Mouse (Mus musculus) heart, adult 9 months (tissue): Measurements from ENCODE around the gene Atg4a-ps.
"Not testable (repeated sequence)": the region's sequence is repeated elsewhere in the genome, so short reads cannot be mapped to it uniquely, and the experiment has no call there.

Experiments
- DNase-seq, 2 experiments: peaks; one replicate each; pipeline ENCODE4 v3.0.0; 2022; ENCODE audit warnings: low spot score in 2 of 2

The Atg4a-ps gene

DNA sequence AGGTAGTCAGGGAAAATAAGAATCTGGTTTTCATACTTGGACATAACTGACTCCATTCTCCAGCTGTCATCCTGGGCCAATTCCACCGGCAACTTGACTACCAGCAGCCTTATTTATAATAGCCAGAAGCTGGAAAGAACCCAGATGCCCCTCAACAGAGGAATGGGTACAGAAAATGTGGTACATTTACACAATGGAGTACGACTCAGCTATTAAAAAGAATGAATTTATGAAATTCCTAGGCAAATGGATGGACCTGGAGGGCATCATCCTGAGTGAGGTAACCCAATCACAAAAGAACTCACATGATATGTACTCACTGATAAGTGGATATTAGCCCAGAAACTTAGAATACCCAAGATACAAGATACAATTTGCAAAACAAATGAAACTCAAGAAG, at the start of gene Atg4a-ps:
TSS of gene Atg4a-ps (minus strand) at position 101 of the 400 bp plus-strand sequence.
- not testable (repeated sequence) for DNase-seq

DNA sequence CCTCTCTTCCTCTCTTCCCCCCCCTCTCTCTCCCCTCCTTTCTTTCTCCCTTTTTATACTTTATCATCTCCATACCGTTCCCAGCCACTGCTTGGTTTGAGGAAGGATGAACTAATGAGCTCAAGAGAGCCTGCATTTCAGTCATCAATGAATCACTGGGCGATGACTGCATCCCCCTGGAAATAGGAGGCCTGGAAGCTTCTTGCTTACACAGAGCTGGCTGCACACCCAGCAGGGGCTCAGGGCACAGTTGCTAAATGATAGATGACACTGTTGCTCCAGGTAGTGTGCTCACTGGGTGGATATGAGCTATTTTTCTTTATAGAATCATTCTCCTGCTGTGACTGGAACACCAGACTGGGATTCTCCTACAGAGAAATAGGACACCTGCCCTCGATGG, 49.7 kb upstream of the Atg4a-ps start:
- DNase-seq: no peak

DNA sequence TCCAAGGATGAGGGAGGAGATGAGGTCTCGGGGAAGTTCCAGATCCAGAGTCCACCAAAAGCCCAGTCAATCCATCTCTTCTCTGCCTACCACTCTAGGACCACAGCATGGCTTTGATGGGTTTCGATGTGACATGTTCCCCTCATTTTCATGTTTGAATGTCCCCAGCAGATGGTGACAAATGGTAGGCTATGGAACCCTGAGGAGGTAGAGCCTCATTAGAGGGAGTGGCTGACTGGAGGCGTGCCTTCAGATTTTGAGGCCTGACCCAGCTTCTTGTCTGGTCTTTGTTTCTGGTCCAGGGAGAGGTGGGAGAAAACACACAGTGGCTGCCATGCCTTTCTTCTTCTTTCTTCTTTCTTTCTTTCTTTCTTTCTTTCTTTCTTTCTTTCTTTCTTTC, 44.6 kb upstream of the Atg4a-ps start:
- peak; percentile 18 to 34 for DNase-seq

DNA sequence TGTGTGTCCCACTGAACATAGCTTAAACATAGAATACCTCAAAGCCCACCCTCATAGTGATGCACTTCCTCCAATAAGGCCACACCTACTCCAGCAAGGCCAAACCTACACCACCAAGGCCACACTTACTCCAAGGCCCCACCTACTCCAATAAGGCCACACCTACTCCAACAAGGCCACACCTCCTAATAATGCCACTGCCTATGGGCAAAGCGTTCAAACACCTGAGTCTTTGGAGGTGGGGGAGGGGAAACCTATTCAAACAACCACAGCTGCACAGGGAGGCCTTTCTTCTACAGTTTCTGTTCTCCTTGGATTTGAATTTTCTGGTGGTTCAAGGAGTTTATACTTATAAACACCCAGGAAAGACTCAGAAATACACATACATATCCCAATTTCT, 43.2 kb upstream of the Atg4a-ps start:
- DNase-seq: no peak

DNA sequence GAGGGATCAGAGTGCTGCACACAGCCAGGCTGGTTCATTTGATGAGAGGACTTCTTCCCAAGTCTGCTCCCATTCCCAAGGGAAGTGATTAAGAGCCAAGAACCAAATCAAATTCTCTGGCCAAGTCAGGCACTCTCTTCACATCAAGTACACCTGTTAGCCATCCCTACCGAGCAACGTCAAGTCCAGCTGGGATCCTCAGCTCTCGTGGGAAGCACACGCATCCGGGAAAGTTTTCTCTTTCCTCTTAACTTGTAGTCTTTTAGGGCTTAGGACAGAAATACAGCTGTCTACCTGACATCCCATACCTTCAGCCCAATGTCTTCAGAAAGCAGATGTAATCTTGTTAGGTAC, 38.1 kb upstream of the Atg4a-ps start:
- DNase-seq: no peak

DNA sequence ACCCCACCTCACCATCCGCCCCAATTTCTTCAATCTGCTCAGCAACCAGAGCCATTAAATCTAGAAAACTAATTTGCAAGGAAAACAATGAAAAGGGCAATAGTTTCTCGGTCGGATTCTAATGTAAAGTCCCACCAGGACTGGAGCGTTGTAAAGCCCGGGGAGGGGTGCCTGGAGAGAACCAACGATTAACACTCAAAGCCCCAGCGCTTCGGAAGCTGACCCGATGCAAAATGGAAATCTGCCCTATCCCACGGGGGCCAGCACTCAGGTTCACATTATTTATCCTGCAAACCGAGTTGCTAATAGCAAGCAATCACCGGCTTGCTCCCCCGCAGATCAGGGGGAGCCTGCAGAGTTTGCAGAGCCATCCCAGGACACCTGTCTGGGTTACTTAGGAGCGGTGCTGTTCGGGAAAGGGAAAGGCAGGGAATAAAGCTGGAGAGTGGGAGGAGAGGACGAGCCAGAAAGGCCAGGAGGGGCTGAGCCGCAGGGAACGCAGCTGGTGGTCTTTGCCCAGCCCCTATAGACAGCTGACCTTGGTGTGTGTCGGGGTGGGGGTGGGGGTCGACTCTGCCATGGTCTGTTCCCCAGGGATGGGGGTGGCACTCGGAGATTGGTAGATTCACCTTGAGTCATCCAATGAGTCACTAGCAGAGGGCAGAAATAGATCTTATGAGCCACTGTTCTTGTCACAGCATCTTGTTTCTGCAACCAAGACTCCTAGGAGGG, 37.5 kb upstream of the Atg4a-ps start:
- DNase-seq: no peak

DNA sequence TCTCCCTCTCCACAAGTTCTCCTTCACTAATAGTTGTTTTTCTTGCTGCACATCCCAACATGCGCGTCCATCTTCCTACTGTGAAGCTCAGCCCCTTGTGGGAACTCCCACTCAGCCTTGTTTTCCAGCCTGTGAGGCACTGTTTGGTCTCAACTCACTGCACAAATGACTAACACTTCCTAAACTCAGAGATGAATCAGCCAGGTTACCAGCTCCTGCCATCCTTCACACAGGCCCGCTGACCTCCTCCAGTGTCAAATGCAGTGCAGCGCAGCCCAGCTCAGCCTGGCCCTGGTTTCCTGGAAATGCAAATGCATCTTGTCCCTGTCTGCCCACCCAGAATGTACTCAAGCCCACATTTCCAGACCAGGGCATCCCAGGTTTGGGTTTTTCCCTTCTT, 36.6 kb upstream of the Atg4a-ps start:
- no peak for DNase-seq

DNA sequence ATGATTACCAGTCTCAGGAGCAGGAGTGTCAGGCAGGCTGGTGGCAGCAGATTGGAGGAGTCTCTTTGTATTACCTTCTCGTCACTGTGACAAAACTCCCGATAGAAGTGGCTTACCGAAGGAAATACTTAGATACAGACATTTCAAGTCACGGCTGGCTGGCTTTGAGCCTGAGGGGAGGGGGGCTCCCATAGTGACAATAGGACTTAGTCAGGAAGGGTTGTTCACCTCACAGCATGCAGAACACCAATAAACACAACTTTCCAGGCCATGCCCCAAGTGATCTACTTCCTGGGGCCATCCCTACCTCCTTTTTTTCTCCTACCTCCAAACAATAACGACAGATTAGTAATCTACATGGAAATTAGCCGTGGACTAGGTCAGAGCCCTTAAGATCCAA, 32.9 kb upstream of the Atg4a-ps start:
- no peak for DNase-seq

DNA sequence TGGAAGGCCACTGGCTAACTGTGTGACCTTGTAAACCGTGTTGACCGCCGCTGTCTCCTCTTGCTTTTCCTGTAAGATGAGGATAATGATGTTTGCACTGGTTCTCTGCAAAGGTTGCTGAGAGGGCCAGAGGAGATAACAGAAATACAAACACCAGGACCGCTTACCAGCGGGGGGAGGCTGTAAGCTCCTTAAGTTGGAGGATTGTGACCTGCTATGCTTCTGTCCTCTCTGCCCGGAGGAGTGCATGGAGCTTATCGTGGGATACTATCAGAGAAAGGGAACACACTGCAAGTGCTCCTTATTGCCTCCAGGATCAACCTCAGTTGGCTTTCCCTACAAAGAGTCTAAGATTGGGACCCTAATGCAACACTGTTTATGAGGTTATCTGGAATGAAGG, 26.8 kb upstream of the Atg4a-ps start:
- DNase-seq: no peak

DNA sequence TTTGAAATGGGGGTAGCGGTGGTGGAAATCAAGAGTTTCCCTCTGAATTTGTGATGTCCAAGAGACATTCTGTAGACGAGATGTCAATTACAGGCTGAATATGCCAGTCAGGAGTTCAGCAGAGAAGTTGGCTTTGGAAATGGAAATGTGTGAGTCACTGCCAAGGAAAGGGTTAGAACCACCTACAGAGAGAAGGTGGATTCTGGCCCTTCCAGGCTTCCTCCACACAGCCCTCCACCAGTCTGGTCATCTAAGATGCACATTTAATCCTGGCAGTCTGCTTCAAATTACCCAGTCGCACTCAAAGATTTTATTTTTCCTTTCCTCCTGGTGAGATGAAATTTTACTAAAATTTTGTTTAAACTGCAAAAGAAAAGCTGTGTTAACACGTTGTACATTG, 26.2 kb upstream of the Atg4a-ps start:
- DNase-seq: no peak

DNA sequence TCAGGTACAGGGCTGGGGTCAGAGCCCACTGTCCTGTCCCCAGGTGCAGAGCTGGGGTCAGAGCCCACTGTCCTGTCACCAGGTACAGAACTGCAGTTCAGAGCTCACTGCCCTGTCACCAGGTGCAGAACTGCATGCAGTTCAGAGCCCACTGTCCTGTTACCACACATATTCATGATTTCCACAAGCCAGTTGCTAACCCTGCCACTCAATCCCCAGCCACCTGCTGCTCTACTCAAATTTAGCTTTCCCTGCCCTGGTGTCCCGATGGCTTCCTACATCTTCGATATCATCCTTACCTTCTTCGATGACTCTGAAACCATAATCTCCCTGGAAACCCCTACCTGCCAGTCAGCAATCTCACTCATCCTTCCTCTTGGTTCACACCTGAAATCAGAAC, 17.5 kb upstream of the Atg4a-ps start:
- DNase-seq: no peak

DNA sequence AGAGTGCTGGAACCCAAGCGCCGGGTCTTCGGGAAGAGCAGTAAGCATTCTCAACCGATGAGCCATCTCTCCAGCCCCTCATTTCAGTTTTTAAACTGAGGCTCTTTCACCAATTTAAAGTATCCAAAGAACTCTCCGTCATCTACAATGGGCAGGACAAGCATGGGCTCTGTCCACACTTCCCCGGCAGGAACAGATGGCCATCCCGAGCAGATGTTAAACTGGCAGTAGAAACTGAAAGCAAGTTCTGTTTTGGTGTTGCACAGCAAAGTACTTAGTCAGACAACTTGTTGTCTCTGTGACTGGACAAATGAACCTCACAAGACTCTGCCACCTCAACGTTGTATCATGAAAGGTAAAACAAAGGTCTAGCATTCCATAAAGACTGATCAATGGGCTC, 15.8 kb upstream of the Atg4a-ps start:
- DNase-seq: peak; percentile 38 to 42

DNA sequence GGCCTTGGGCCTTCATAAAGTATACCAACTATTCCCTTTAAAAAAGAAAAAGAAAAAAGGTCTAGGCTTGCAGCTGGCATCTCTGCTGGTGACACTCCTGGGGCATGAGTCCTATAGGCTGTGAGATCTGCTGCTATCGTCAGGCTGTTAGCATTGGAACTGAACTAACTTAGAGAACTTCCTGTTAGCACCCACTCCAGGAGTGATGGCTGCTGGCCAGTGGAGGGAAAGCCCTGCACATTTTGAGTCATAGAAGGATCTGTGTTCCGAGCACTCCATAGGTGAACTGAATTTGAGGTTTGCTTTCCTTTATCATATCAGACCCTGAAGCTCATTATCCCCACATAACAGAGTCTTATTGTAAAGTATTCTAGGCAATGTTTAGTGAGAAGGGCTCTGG, 14.1 kb upstream of the Atg4a-ps start:
- peak in 1 of 2 experiments; percentile 21 for DNase-seq

DNA sequence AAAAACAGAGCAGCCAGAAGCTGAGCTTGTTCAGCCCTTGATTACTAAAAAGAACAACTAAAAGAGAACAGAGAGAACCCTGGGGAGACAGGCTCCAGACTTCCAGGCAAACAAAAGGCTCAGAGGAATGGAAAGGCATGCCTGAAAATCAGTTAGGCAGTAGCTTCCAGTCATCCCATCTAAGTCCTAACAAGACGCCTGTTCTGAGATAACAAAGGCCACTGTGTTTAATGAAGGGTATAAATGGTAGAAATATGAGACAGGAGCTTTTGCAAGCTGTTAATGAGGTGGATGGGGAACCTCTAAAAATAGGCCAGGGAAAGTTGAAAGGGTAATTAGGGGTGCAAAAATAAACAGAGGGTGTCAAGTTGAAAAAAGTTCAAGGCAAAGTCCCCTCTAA, 4.5 kb upstream of the Atg4a-ps start:
- DNase-seq: no peak

DNA sequence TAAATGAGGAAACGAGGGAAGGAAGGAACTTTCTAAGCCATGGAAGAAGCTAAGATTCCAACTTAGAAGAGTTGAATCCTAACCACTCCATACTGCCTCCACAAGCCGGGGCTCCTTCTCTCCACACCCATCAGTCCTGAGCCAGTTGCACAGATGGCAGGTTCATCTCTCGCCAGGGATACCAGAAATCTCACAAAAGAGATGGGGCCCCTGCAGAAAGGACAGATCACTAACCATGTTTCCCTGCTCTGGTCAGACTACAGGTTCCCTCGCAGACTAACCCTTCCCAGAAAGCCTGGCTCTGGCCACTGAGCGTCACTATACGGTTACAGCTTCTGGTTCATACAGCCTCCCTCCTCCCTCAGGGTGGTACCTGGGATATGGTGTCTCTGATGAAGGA, 3.8 kb upstream of the Atg4a-ps start:
- no peak for DNase-seq

DNA sequence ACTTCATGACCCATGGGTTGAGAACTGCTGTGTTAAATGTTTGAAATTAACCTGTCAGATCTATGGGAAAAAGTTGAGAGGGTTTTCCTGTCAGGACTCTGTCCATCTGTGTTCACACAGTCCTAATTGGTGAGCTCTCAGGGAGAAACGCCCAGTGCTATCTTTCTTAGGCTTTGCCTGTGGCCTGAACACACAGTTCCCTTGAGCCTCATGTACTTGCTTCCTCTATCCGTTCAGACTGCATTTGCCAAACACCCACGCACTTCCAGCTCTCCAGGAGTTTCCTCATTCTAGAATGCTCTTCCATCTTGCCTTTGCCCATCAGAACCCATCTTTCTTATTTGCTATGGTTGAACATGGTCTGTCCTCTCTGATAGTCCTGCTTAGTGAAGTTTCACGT, 2.6 kb upstream of the Atg4a-ps start:
- DNase-seq: peak; percentile 41 to 53

DNA sequence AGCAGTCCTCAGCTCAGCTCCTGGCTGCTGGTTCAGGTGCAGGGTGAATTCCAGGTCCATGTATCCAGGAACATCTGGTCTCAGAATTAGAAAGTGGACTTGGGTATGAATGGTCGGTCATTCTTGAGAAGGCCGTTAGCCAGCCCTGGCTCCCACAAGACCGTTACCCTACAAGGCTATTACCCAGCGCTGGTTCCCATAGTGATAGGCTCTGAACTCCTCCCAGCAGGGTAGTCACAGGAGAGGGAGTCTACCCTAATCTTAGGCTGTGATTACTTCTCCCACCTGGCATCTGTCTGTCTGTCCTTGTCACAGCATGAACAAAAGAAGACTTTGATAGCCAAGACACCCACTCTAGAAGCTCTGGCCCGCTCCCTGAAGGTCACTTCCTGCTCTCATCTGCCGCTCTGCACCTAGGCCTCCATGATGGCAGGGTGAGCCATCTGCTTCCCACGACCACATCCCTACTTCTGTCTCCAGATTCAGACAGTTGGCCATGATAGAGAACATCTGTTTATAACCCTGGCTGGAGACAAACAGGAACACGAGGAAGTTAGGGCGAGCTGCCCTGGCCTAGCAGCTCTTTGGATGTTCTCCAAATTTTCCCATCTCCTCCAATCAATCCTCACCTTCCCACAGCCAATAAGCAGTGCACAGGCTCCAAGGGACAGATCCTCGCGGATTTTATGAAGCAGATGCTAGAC, 1.4 kb upstream of the Atg4a-ps start:
- peak; percentile 40 to 48 for DNase-seq

DNA sequence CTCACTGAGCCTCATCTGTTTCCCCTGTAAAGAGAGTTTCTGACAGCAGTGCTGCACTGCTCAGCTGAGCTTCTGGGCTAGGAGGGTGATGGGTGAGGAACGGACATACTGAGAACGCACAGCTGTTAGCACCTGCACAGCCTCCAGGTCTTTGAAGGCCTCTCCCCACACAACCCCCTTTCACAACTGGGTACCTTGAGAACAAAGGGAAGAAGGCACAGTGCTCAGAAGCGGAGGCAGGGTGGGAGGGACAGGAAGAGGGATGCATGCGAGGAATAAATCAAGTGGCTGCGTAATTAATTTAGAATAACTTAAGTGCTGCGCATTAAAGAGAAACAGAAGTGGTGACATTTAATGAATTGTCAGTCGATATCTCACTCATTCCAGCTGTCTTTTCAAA, 4.6 kb downstream of the Atg4a-ps start:
- DNase-seq: no peak

DNA sequence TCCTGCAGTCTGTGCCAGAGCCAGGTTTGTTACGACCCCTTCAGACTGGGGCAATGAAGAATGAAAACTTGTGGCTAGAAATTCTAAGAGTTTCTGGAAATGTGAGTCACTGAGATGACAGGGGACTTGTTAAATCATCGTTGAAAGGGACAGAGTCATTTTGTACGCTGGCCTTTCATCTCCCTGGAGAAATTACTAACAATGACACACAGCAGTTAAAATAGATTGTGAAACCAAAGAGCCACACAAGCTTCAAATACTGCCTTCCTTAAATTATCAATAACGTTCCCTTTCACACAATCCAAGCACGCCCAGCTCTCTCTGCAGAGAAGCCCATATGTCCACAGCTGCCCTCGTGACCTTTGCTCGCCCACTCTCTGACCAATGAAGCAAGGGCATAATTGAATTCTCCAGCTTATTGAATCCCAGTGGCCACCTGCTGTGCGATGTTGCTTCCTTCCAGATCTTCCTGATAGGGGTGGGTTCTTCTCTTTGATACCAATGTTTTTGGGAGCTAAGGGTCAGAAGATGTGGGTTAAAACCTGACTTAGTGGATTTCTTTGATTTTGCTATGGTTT, 5.6 kb downstream of the Atg4a-ps start:
- no peak for DNase-seq

DNA sequence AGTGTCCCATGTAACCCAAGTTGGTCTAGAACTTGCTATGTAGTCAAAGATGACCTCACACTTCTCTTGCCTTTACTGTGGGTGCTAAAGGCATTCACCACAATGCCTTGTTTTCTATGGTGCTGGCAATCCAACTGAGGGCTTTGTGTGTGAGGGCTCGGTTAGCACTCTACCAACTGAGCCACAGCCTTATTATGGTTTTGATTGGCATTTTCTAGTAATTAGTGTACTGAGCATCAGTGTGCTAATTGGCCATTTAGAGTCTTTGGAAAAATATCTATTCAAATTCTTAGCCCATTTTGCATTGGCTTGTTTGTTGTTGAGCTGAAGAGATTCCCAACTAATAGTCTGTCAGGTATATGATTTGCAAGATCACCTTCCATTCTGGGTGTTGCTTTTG, 8.2 kb downstream of the Atg4a-ps start:
- DNase-seq: no peak

DNA sequence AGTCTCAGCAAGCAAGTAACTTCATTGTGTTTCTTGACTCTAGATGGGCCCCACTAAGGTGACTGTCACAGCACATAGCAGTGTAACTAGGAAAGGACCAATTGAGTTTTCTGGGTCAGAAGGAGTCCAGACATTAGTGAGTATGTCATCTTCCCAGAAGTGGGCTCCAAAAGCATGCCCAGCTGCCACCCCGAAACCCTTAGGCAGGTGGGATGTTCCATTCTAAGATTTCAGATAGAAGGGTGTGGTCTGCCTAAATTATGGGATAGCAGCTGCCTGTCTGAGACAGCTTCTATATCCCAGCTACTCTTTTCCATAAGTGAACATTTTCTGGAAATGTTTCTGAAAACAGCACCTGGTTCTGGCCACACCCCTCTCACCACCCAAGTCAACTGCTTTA, 11.6 kb downstream of the Atg4a-ps start:
- DNase-seq: no peak

DNA sequence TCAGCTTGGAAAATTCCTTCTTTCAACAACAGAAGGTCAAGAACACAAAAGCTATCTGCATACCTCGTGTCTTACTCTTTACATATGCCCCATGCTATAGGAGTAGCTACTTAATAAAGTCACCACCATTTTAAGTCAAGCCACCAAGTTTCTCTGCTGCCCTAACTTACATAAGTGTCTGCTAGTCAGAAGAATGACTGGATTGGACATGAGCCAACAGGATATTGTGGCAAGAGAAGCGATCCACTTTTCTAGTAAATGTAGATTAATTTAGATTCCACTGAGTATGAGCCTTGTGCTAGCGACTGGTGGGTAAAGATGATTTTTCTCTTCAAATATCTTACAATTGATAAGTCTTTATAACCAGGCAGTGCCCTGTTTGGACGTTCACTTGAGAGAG, 12.0 kb downstream of the Atg4a-ps start:
- no peak for DNase-seq

DNA sequence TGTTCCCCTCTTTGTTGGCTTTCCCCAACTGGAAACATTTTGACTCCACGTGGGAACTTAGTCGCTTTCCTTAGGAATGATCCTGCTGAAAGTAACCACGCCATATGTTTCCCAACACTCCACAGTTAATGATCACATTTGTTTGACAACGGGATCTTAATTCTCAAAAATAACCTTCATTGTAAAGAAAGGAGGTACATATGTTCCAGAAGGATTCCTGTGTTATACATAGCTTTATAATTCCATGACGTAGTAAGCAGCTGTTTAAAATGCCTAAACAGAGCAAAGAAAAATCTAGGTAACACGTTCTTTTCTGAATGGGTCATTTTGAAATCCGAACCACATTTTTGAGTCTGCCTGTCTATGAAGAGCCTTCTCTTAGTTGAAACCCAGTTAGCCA, 12.7 kb downstream of the Atg4a-ps start:
- DNase-seq: no peak
